Mouse (Mus musculus): ENCODE results near the gene Lrrc25. TPM values are rescaled to one million over a fixed set of nuclear protein-coding genes. Genes with fewer than 3 reads are reported as not detected.
A peak's percentile ranks its signal among the peaks of the same experiment; 100 is the strongest.
"Not testable (repeated sequence)": the region's sequence is repeated elsewhere in the genome, so short reads cannot be mapped to it uniquely, and the experiment has no call there.

The Lrrc25 gene
- polyA plus RNA-seq, 1 experiment from 2014 or later, result 9.8 TPM

GRCm38 (mm10) chr8:70583476-70584387, 32.2 kb upstream of the Lrrc25 start:
- WGBS (ENCODE audit: insufficient replicate concordance), result 87% methylated on average over 18 of the region's 18 CpGs
- peaks cover 61% of the 10 kb centered on the region for H3K36me3 ChIP-seq (replicated peaks; ENCODE audit: insufficient read depth, low read length)
- DNase-seq (no peak), ATAC-seq (no peak)
- H3K4me3 ChIP-seq (ENCODE audit: low read depth, low read length), result no peak overlapping the region
- H3K27ac ChIP-seq (ENCODE audit: low read depth), result no peak overlapping the region
- no peak overlapping the region for H3K4me2 ChIP-seq (ENCODE audit: low read depth, low read length)
- H3K4me1 ChIP-seq (ENCODE audit: insufficient read depth), result no peaks in the 10 kb centered on the region
- no peak overlapping the region for H3K9ac ChIP-seq (replicated peaks)
- H3K27me3 ChIP-seq (ENCODE audit: insufficient read depth, low read length), result no peaks in the 10 kb centered on the region
- TF ChIP-seq CTCF (IDR thresholded peaks at IDR 0.05; ENCODE audit: low read depth), result no peak
- no peak for TF ChIP-seq EP300 (IDR thresholded peaks at IDR 0.05; ENCODE audit: low read depth)
- no peaks in the 10 kb centered on the region for H3K9me3 ChIP-seq (ENCODE audit: low read length)

GRCm38 (mm10) chr8:70584606-70585257, 31.2 kb upstream of the Lrrc25 start:
- no peaks in the 10 kb centered on the region for H3K27me3 ChIP-seq (ENCODE audit: insufficient read depth, low read length)
- H3K9me3 ChIP-seq (ENCODE audit: low read length), result no peaks in the 10 kb centered on the region
- WGBS (ENCODE audit: insufficient replicate concordance), result 89% methylated on average over 9 of the region's 9 CpGs
- TF ChIP-seq EP300 (IDR thresholded peaks at IDR 0.05; ENCODE audit: low read depth) (no peak), CTCF (IDR thresholded peaks at IDR 0.05; ENCODE audit: low read depth) (no peak)
- no peaks in the 10 kb centered on the region for H3K4me1 ChIP-seq (ENCODE audit: insufficient read depth)
- ATAC-seq (peak; percentile 22; the same call in 1 of the 2 replicates), DNase-seq (no peak)
- no peak overlapping the region for H3K9ac ChIP-seq (replicated peaks)
- no peak overlapping the region for H3K27ac ChIP-seq (ENCODE audit: low read depth)
- H3K4me2 ChIP-seq (ENCODE audit: low read depth, low read length), result no peak overlapping the region
- H3K4me3 ChIP-seq (ENCODE audit: low read depth, low read length), result no peak overlapping the region
- peaks cover 64% of the 10 kb centered on the region for H3K36me3 ChIP-seq (replicated peaks; ENCODE audit: insufficient read depth, low read length)

DNA sequence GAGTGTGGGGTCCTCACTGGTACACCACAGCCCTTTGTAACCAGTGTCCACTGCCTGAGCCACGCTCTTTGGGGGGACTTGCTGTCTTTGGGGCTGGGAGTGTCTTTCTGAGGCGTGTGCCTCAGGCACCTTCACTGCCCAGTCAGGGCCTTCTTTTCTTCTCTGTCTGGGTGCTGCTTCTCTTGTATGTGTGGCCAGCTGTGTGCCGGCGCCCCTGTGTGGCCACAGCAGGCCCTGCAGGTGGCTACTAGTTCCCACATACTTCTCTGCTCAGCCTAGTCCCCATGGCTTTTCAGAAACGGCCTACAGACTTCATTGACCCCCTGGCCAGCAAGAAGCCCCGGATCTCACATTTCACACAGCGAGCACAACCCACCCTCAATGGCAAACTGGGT, 30.7 kb upstream of the Lrrc25 start:
- H3K4me1 ChIP-seq (ENCODE audit: insufficient read depth), result no peaks in the 10 kb centered on the region
- H3K4me2 ChIP-seq (ENCODE audit: low read depth, low read length), result no peak overlapping the region
- no peaks in the 10 kb centered on the region for H3K9me3 ChIP-seq (ENCODE audit: low read length)
- 43% methylated on average over 7 of the region's 7 CpGs for WGBS (ENCODE audit: insufficient replicate concordance)
- peaks cover 62% of the 10 kb centered on the region for H3K36me3 ChIP-seq (replicated peaks; ENCODE audit: insufficient read depth, low read length)
- TF ChIP-seq CTCF (IDR thresholded peaks at IDR 0.05; ENCODE audit: low read depth) (peak; percentile 83), EP300 (IDR thresholded peaks at IDR 0.05; ENCODE audit: low read depth) (no peak)
- H3K27me3 ChIP-seq (ENCODE audit: insufficient read depth, low read length), result no peaks in the 10 kb centered on the region
- H3K27ac ChIP-seq (ENCODE audit: low read depth), result no peak overlapping the region
- no peak overlapping the region for H3K4me3 ChIP-seq (ENCODE audit: low read depth, low read length)
- no peak overlapping the region for H3K9ac ChIP-seq (replicated peaks)
- DNase-seq (peak; percentile 65), ATAC-seq (peak; percentile 64)

- not testable (repeated sequence) for H3K4me2 ChIP-seq (ENCODE audit: low read depth, low read length); H3K27me3 ChIP-seq (ENCODE audit: insufficient read depth, low read length); ATAC-seq; H3K9me3 ChIP-seq (ENCODE audit: low read length); H3K4me1 ChIP-seq (ENCODE audit: insufficient read depth); H3K27ac ChIP-seq (ENCODE audit: low read depth); DNase-seq; H3K4me3 ChIP-seq (ENCODE audit: low read depth, low read length); H3K9ac ChIP-seq (replicated peaks)
- 81% methylated on average over 4 of the region's 4 CpGs for WGBS (ENCODE audit: insufficient replicate concordance)
- H3K36me3 ChIP-seq (replicated peaks; ENCODE audit: insufficient read depth, low read length), result peaks cover 55% of the 10 kb centered on the region
These were observed 28.0 kb upstream of the Lrrc25 start for GRCm38 (mm10) chr8:70587955-70588354.

GRCm38 (mm10) chr8:70591569-70591968, 24.4 kb upstream of the Lrrc25 start:
- peaks cover 22% of the 10 kb centered on the region for H3K4me1 ChIP-seq (ENCODE audit: insufficient read depth)
- no peak overlapping the region for H3K27ac ChIP-seq (ENCODE audit: low read depth)
- no peak overlapping the region for H3K9ac ChIP-seq (replicated peaks)
- DNase-seq (no peak), ATAC-seq (no peak)
- H3K9me3 ChIP-seq (ENCODE audit: low read length), result no peaks in the 10 kb centered on the region
- H3K27me3 ChIP-seq (ENCODE audit: insufficient read depth, low read length), result no peaks in the 10 kb centered on the region
- no peak for TF ChIP-seq CTCF (IDR thresholded peaks at IDR 0.05; ENCODE audit: low read depth)
- TF ChIP-seq EP300 (IDR thresholded peaks at IDR 0.05; ENCODE audit: low read depth), result no peak
- H3K36me3 ChIP-seq (replicated peaks; ENCODE audit: insufficient read depth, low read length), result peaks cover 31% of the 10 kb centered on the region
- WGBS (ENCODE audit: insufficient replicate concordance), result 87% methylated on average over 12 of the region's 12 CpGs
- H3K4me3 ChIP-seq (ENCODE audit: low read depth, low read length), result no peak overlapping the region
- H3K4me2 ChIP-seq (ENCODE audit: low read depth, low read length), result no peak overlapping the region

DNA sequence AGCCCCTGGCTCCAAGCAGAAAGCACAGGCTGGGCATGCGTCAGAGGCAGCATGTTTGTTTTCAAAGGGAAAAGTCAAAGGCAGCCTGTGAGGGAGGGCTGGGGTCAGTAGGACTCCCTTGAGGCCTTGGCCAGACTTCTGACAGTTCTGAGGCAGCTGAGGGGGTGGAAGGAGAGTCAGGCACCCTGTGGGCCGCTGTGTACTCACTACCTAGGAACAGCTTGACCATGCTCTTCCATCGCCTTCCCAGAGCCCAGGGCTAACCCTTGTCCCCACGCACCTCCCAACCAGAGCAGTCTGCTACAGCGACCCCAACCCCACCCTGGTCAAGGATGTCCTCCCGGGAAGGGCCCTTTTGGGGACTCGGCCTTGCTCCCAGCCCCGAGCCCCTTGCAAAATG, 22.8 kb upstream of the Lrrc25 start:
- DNase-seq (no peak), ATAC-seq (no peak)
- Histone ChIP-seq H3K4me1 (ENCODE audit: insufficient read depth) (peaks cover 27% of the 10 kb centered on the region), H3K27me3 (ENCODE audit: insufficient read depth, low read length) (no peaks in the 10 kb centered on the region), H3K27ac (ENCODE audit: low read depth) (peak overlapping the region; percentile 65), H3K36me3 (replicated peaks; ENCODE audit: insufficient read depth, low read length) (peaks cover 37% of the 10 kb centered on the region), H3K9me3 (ENCODE audit: low read length) (no peaks in the 10 kb centered on the region), H3K4me3 (ENCODE audit: low read depth, low read length) (no peak overlapping the region), H3K9ac (replicated peaks) (no peak overlapping the region), H3K4me2 (ENCODE audit: low read depth, low read length) (peak overlapping the region; percentile 99)
- TF ChIP-seq EP300 (IDR thresholded peaks at IDR 0.05; ENCODE audit: low read depth) (no peak), CTCF (IDR thresholded peaks at IDR 0.05; ENCODE audit: low read depth) (no peak)
- WGBS (ENCODE audit: insufficient replicate concordance), result 58% methylated on average over 8 of the region's 8 CpGs
